In the genomic region with DNA sequence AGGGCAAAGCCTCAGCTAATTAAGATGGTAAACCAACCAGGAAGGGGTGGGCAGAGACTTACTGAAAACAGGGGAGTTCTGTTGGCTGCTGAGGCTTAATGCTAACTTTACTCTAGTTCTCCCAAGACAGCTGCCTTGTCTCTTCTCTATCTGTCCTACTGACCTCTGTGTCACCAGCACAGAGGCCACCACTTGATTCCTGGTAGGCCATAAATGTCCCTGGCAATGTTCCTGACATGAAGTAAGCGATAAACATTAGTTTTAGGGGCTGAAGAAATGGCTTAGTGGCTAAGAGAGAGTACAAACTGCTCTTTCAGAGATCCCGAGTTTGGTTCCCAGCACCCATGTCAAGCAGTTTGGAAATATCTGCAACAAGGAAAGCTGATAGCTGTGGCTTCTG, we compare ENCODE assay signal across 29 mouse cellular contexts. TPM values are rescaled to one million over a fixed set of nuclear protein-coding genes. Genes with fewer than 3 reads are reported as not detected.
DNase-seq lines count a peak whose midpoint lies in the region; ATAC-seq and TF ChIP-seq lines count a peak whose summit lies in the region.
"Had no signal": no experiment of that assay in that cellular context is flagged by ENCODE, and none has a peak within 500 bp of the region (broad histone marks: within the 10 kb centered on the region; RNA-seq: fewer than 3 reads in every experiment).

No protein-coding gene starts in this region.

- no peaks in the 10 kb centered on the region for H3K27me3 ChIP-seq in intestine, postnatal 0 days (replicated peaks; ENCODE audit: control insufficient read depth, insufficient read depth, low read length)
- no peaks in the 10 kb centered on the region for H3K27me3 ChIP-seq in intestine, embryonic 15.5 days (replicated peaks)
- H3K27me3 ChIP-seq in liver, postnatal 0 days (ENCODE audit: insufficient read depth, low read length), result no peaks in the 10 kb centered on the region
- no peaks in the 10 kb centered on the region for H3K27me3 ChIP-seq in liver, embryonic 12.5 days (replicated peaks)
- H3K27me3 ChIP-seq: CH12.LX; embryonic facial prominence, embryonic 12.5 days; embryonic facial prominence, embryonic 15.5 days; heart, embryonic 12.5 days; heart, embryonic 15.5 days; Patski had no signal

- H3K9ac ChIP-seq in intestine, postnatal 0 days (ENCODE audit: low read depth, low read length), result no peak overlapping the region
- H3K9ac ChIP-seq in intestine, embryonic 15.5 days, result no peak overlapping the region
- H3K9ac ChIP-seq in liver, postnatal 0 days (replicated peaks), result no peak overlapping the region
- H3K9ac ChIP-seq in liver, embryonic 12.5 days, result no peak overlapping the region
- H3K9ac ChIP-seq: embryonic facial prominence, embryonic 12.5 days; embryonic facial prominence, embryonic 15.5 days; forebrain, postnatal 0 days; heart, embryonic 12.5 days; heart, embryonic 15.5 days; hindbrain, embryonic 14.5 days had no signal

- peak; percentile 82 for ATAC-seq in intestine, postnatal 0 days
- no peak for ATAC-seq in intestine, embryonic 15.5 days
- ATAC-seq in liver, postnatal 0 days, result peak; percentile 34; the same call in 1 of the 2 replicates
- no peak for ATAC-seq in liver, embryonic 12.5 days
- ATAC-seq: forebrain, embryonic 14.5 days; forebrain, postnatal 0 days; hindbrain, postnatal 0 days; Patski had no signal

- no peak overlapping the region for H3K4me3 ChIP-seq in intestine, postnatal 0 days (ENCODE audit: low read depth, low read length)
- no peak overlapping the region for H3K4me3 ChIP-seq in intestine, embryonic 15.5 days (replicated peaks)
- no peak overlapping the region for H3K4me3 ChIP-seq in liver, postnatal 0 days (ENCODE audit: low read depth, low read length)
- no peak overlapping the region for H3K4me3 ChIP-seq in liver, embryonic 12.5 days
- H3K4me3 ChIP-seq: embryonic facial prominence, embryonic 12.5 days; embryonic facial prominence, embryonic 15.5 days; gastrocnemius, adult 2 months; heart, embryonic 12.5 days; heart, embryonic 15.5 days had no signal

- H3K4me1 ChIP-seq in intestine, postnatal 0 days (replicated peaks; ENCODE audit: control insufficient read depth, insufficient read depth, low read length), result no peaks in the 10 kb centered on the region
- H3K4me1 ChIP-seq in intestine, embryonic 15.5 days (replicated peaks), result no peaks in the 10 kb centered on the region
- H3K4me1 ChIP-seq in liver, postnatal 0 days (ENCODE audit: insufficient read depth), result 0 out of 2 replicates have a peak, but pooled peaks cover 4% of the 10 kb centered on the region
- peaks cover 27% of the 10 kb centered on the region for H3K4me1 ChIP-seq in liver, embryonic 12.5 days
- H3K4me1 ChIP-seq: embryonic facial prominence, embryonic 12.5 days; embryonic facial prominence, embryonic 15.5 days; heart, embryonic 12.5 days had no signal

- H3K9me3 ChIP-seq in intestine, postnatal 0 days (ENCODE audit: control insufficient read depth), result no peaks in the 10 kb centered on the region
- H3K9me3 ChIP-seq in intestine, embryonic 15.5 days, result no peaks in the 10 kb centered on the region
- no peaks in the 10 kb centered on the region for H3K9me3 ChIP-seq in liver, postnatal 0 days (ENCODE audit: low read length)
- H3K9me3 ChIP-seq in liver, embryonic 12.5 days (replicated peaks), result no peaks in the 10 kb centered on the region
- H3K9me3 ChIP-seq: embryonic facial prominence, embryonic 12.5 days; embryonic facial prominence, embryonic 15.5 days; G1E; heart, embryonic 12.5 days; heart, embryonic 15.5 days had no signal

- peak overlapping the region; percentile 55 for H3K27ac ChIP-seq in intestine, postnatal 0 days (ENCODE audit: low read depth, low read length)
- no peak overlapping the region for H3K27ac ChIP-seq in intestine, embryonic 15.5 days
- H3K27ac ChIP-seq in liver, postnatal 0 days (ENCODE audit: low read depth), result no peak overlapping the region
- no peak overlapping the region for H3K27ac ChIP-seq in liver, embryonic 12.5 days
- H3K27ac ChIP-seq: embryonic facial prominence, embryonic 12.5 days; embryonic facial prominence, embryonic 15.5 days; gastrocnemius, adult 2 months; heart, embryonic 15.5 days; hindbrain, embryonic 14.5 days; hindbrain, postnatal 0 days had no signal

- no peak for TF ChIP-seq EP300 in liver, postnatal 0 days (IDR thresholded peaks at IDR 0.05; ENCODE audit: low read depth)

- TF ChIP-seq CTCF in intestine, postnatal 0 days (IDR thresholded peaks at IDR 0.05; ENCODE audit: low read depth), result no peak
- no peak for TF ChIP-seq CTCF in liver, postnatal 0 days (IDR thresholded peaks at IDR 0.05; ENCODE audit: low read depth)

- DNase-seq in kidney, postnatal 10 days, result peak; percentile 14
- DNase-seq in kidney, adult 9 months, result no peak
- no peak for DNase-seq in liver, postnatal 0 days
- DNase-seq: adrenal gland, adult 2 months; adrenal gland, postnatal 14 days; B cell, adult 2 months; cerebellum, adult 11 months; cerebellum, adult 2 months; cerebellum, adult 9-11 months; cerebellum, postnatal 25 days; forebrain, postnatal 0 days; gastrocnemius, adult 2 months; gastrocnemius, postnatal 14 days; heart, adult 11 months; heart, postnatal 14 days; heart, postnatal 4 days had no signal

- no peak overlapping the region for H3K4me2 ChIP-seq in intestine, postnatal 0 days (replicated peaks; ENCODE audit: low read depth)
- no peak overlapping the region for H3K4me2 ChIP-seq in intestine, embryonic 15.5 days (replicated peaks)
- H3K4me2 ChIP-seq in liver, postnatal 0 days (ENCODE audit: low read depth, low read length), result no peak overlapping the region
- no peak overlapping the region for H3K4me2 ChIP-seq in liver, embryonic 12.5 days
- H3K4me2 ChIP-seq: embryonic facial prominence, embryonic 12.5 days; embryonic facial prominence, embryonic 15.5 days; heart, embryonic 12.5 days; heart, embryonic 15.5 days; hindbrain, embryonic 14.5 days had no signal

- H3K36me3 ChIP-seq in intestine, postnatal 0 days (ENCODE audit: control insufficient read depth, insufficient read depth), result no peaks in the 10 kb centered on the region
- H3K36me3 ChIP-seq in intestine, embryonic 15.5 days, result no peaks in the 10 kb centered on the region
- no peaks in the 10 kb centered on the region for H3K36me3 ChIP-seq in liver, postnatal 0 days (replicated peaks; ENCODE audit: insufficient read depth, low read length)
- no peaks in the 10 kb centered on the region for H3K36me3 ChIP-seq in liver, embryonic 12.5 days
- H3K36me3 ChIP-seq: embryonic facial prominence, embryonic 12.5 days; embryonic facial prominence, embryonic 15.5 days; heart, embryonic 12.5 days; heart, embryonic 15.5 days had no signal

- WGBS in intestine, postnatal 0 days, result 41% methylated on average over 2 of the region's 2 CpGs
- 59% methylated on average over 2 of the region's 2 CpGs for WGBS in intestine, embryonic 15.5 days
- 68% methylated on average over 2 of the region's 2 CpGs for WGBS in liver, postnatal 0 days (ENCODE audit: insufficient replicate concordance)
- WGBS in liver, embryonic 12.5 days (ENCODE audit: insufficient replicate concordance), result 56% methylated on average over 2 of the region's 2 CpGs

RNA-seq across cellular contexts. Expression of a gene that starts 29.0 kb away (rescaled TPM):
- polyA plus RNA-seq in intestine, postnatal 0 days (2015; fragmentation: Nextera tagmentation; extraction: Ambion mirVana), result 7.9 and 8.1 TPM in 2 replicates
- 7.3 and 8.6 TPM in 2 replicates for polyA plus RNA-seq in intestine, embryonic 15.5 days (2015; fragmentation: Nextera tagmentation; extraction: Ambion mirVana)
- 2.0 and 2.3 TPM in 2 replicates for polyA plus RNA-seq in liver, postnatal 0 days (2015; fragmentation: Nextera tagmentation; extraction: Ambion mirVana)
- polyA plus RNA-seq in liver, embryonic 12.5 days (2016; fragmentation: Nextera tagmentation; extraction: Ambion mirVana), result 4.6 and 5.2 TPM in 2 replicates

RNA-seq across cellular contexts. Expression of a gene that starts 39.3 kb away (rescaled TPM):
- 131 TPM in 2 replicates for polyA plus RNA-seq in intestine, postnatal 0 days (2015; fragmentation: Nextera tagmentation; extraction: Ambion mirVana)
- polyA plus RNA-seq in intestine, embryonic 15.5 days (2015; fragmentation: Nextera tagmentation; extraction: Ambion mirVana), result 300 and 379 TPM in 2 replicates
- polyA plus RNA-seq in liver, postnatal 0 days (2015; fragmentation: Nextera tagmentation; extraction: Ambion mirVana), result 106 and 132 TPM in 2 replicates
- polyA plus RNA-seq in liver, embryonic 12.5 days (2016; fragmentation: Nextera tagmentation; extraction: Ambion mirVana), result 556 and 569 TPM in 2 replicates

RNA-seq across cellular contexts. Expression of a gene that starts 58.0 kb away (rescaled TPM):
- 146 and 148 TPM in 2 replicates for polyA plus RNA-seq in intestine, postnatal 0 days (2015; fragmentation: Nextera tagmentation; extraction: Ambion mirVana)
- polyA plus RNA-seq in intestine, embryonic 15.5 days (2015; fragmentation: Nextera tagmentation; extraction: Ambion mirVana), result 134 and 159 TPM in 2 replicates
- 98.3 and 109 TPM in 2 replicates for polyA plus RNA-seq in liver, postnatal 0 days (2015; fragmentation: Nextera tagmentation; extraction: Ambion mirVana)
- polyA plus RNA-seq in liver, embryonic 12.5 days (2016; fragmentation: Nextera tagmentation; extraction: Ambion mirVana), result 103 and 110 TPM in 2 replicates

Comparison
In these comparisons a context has a peak if more than half of its experiments do, and no peak if none do; other contexts are left out.
1. ATAC-seq: peak in intestine, postnatal 0 days (single experiment) and liver, postnatal 0 days (single experiment); none in intestine, embryonic 15.5 days (single experiment) and liver, embryonic 12.5 days (single experiment).